8 mouse cellular contexts compared by ENCODE assay signal in the genomic region with DNA sequence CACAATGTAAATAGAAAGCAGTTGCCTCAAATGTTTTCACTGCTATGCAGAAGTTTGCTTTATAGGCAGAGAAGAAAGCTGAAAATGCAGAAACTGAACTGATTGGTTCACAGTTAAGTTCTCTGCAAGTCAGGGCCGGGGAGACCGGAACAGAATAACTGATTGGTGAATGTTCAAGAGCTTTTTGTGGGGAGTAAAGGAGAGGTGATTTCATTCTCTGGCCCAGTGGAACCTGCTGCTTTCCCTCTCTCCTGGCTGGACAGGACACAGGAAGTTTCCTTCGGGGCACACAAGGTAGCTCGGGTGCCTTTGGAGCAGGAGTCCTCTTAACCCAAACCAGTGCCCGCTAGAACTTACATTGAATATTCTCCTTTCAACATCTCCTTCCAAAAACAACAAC. TPM values are rescaled to one million over a fixed set of nuclear protein-coding genes. Genes with fewer than 3 reads are reported as not detected.
A peak's percentile ranks its signal among the peaks of the same experiment; 100 is the strongest.
DNase-seq lines count a peak whose midpoint lies in the region; ATAC-seq lines count a peak whose summit lies in the region.

No protein-coding gene starts in this region.

- peaks cover 4% of the 10 kb centered on the region; the same call in 1 of the 2 replicates for H3K9me3 ChIP-seq in forebrain, embryonic 13.5 days (replicated peaks)
- H3K9me3 ChIP-seq in liver, embryonic 13.5 days (replicated peaks): no peaks in the 10 kb centered on the region

- H3K4me3 ChIP-seq in forebrain, embryonic 13.5 days: peak overlapping the region; percentile 55
- peak overlapping the region; percentile 77 for H3K4me3 ChIP-seq in liver, embryonic 13.5 days (replicated peaks)

- no peak overlapping the region for H3K27ac ChIP-seq in forebrain, embryonic 13.5 days
- peak overlapping the region; percentile 71; the same call in 1 of the 2 replicates for H3K27ac ChIP-seq in liver, embryonic 13.5 days

- no peak overlapping the region for H3K9ac ChIP-seq in forebrain, embryonic 13.5 days
- H3K9ac ChIP-seq in liver, embryonic 13.5 days: peak overlapping the region; percentile 74

- peak overlapping the region; percentile 67 for H3K4me2 ChIP-seq in forebrain, embryonic 13.5 days
- H3K4me2 ChIP-seq in liver, embryonic 13.5 days: peak overlapping the region; percentile 80

- H3K36me3 ChIP-seq in forebrain, embryonic 13.5 days (ENCODE audit: poor library complexity, severe bottlenecking): no peaks in the 10 kb centered on the region
- H3K36me3 ChIP-seq in liver, embryonic 13.5 days: no peaks in the 10 kb centered on the region

- H3K27me3 ChIP-seq in forebrain, embryonic 13.5 days: no peaks in the 10 kb centered on the region
- H3K27me3 ChIP-seq in liver, embryonic 13.5 days: no peaks in the 10 kb centered on the region

- WGBS in forebrain, embryonic 13.5 days: 55% methylated on average over 5 of the region's 5 CpGs
- 19% methylated on average over 5 of the region's 5 CpGs for WGBS in liver, embryonic 13.5 days (ENCODE audit: insufficient replicate concordance)

- intact Hi-C loops in left cerebral cortex, postnatal 14 days (cut with DNase I): loop anchor here (5.0 kb wide), 1 partner anchor 100 kb away; a partner anchor contains a TSS

- ATAC-seq in frontal cortex, adult (ENCODE audit: low TSS enrichment): peak; percentile 48; the same call in 1 of the 2 replicates
- 0 out of 2 replicates have a peak, but pooled peaks have one; percentile 17 for ATAC-seq in forebrain, embryonic 13.5 days
- peak; percentile 31; the same call in 1 of the 2 replicates for ATAC-seq in liver, embryonic 13.5 days (ENCODE audit: low read depth)

- DNase-seq in frontal cortex, postnatal 36 days (ENCODE audit: low spot score in 2 of 2): no peak
- peak; percentile 29 for DNase-seq in adrenal gland, postnatal 25 days
- peak; percentile 77 for DNase-seq in induced T-regulatory cell, adult 2 months (ENCODE audit: low read depth)
- DNase-seq in liver, embryonic 13.5 days: no peak
- peak; percentile 39 to 53 for DNase-seq in natural killer cell, adult 2 months (ENCODE audit: low spot score in 2 of 2)
- DNase-seq in left cerebral cortex, postnatal 14 days (ENCODE audit: low spot score in 2 of 2): no peak

- no peaks in the 10 kb centered on the region for H3K4me1 ChIP-seq in forebrain, embryonic 13.5 days
- H3K4me1 ChIP-seq in liver, embryonic 13.5 days (replicated peaks): peaks cover 14% of the 10 kb centered on the region

RNA-seq across cellular contexts. Expression of a gene that starts 1.2 kb away (rescaled TPM):
- total RNA-seq in adrenal gland, postnatal 25 days (2021): 8.8 and 15.1 TPM in 2 replicates
- polyA plus RNA-seq in forebrain, embryonic 13.5 days (2015; fragmentation: Nextera tagmentation; extraction: Ambion mirVana): 3.9 and 6.2 TPM in 2 replicates
- 10.6 and 13.6 TPM in 2 replicates for polyA plus RNA-seq in liver, embryonic 13.5 days (2015; fragmentation: Nextera tagmentation; extraction: Ambion mirVana)
- total RNA-seq in left cerebral cortex, postnatal 14 days (2021): 1 to 10 TPM in 1 of 2 experiments, under 1 TPM in 1; 0.99 to 2.0 TPM

RNA-seq across cellular contexts. Expression of a gene that starts 37.2 kb away (rescaled TPM):
- 16.8 and 18.0 TPM in 2 replicates for total RNA-seq in adrenal gland, postnatal 25 days (2021)
- polyA plus RNA-seq in forebrain, embryonic 13.5 days (2015; fragmentation: Nextera tagmentation; extraction: Ambion mirVana): 5.0 and 5.9 TPM in 2 replicates
- 23.4 and 29.3 TPM in 2 replicates for polyA plus RNA-seq in liver, embryonic 13.5 days (2015; fragmentation: Nextera tagmentation; extraction: Ambion mirVana)
- 10 to 100 TPM; 13.9 to 16.7 TPM for total RNA-seq in left cerebral cortex, postnatal 14 days (2021)

Comparison
In these comparisons a context has a peak if more than half of its experiments do, and no peak if none do; other contexts are left out.
1. DNase-seq: peak in adrenal gland, postnatal 25 days (single experiment), induced T-regulatory cell, adult 2 months (single experiment) and natural killer cell, adult 2 months (2 of 2); none in frontal cortex, postnatal 36 days (0 of 2), liver, embryonic 13.5 days (single experiment) and left cerebral cortex, postnatal 14 days (0 of 2).
2. Peak in every context shown above with its lines, with median percentiles within 50 percentile points of each other: ATAC-seq.